Mouse (Mus musculus) large intestine, adult 2 months (tissue): ENCODE results near the gene Ovca2. TPM values are rescaled to one million over a fixed set of nuclear protein-coding genes. Genes with fewer than 3 reads are reported as not detected.
"Not testable (repeated sequence)": the region's sequence is repeated elsewhere in the genome, so short reads cannot be mapped to it uniquely, and the experiment has no call there.

Source experiments
- DNase-seq: peaks from one replicate; pipeline ENCODE4 v3.0.0-alpha.2; 2012; ENCODE audit warnings: low read depth, low spot score
- WGBS: fragments of 180-500 bp; shearing (Covaris S2); methylation state at CpG from one replicate; pipeline ENCODE4 v1.1.7; 2018; 5-methylcytosine and 5-hydroxymethylcytosine counted together
- polyA plus RNA-seq: library from polyadenylated mRNA; depleted of rRNA; stranded (reverse); fragments of >200 nt; gene quantifications from 2 replicates; pipeline ENCODE4 v1.2.3, GENCODE M21; 2012

The Ovca2 gene
- polyA plus RNA-seq, 1 experiment = 34.4 TPM

DNA sequence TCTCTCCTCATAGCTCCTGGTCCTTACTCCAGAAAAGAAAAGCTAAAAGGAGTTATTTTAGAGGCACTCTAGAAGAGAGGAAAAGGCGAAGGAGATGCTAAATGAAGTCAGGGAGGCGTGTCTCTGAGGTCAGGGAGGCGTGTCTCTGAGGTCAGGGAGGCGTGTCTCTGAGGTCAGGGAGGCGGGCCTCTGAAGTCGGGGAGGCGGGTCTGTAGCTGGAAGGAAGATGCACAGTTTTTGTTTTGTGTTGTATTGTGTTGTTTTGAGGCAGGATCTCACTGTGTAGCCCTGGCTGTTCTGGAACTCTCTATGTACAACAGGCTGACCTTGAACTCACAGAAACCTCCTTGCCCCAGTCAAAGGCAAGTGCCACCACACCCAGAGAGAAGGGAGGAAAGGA, 19.3 kb upstream of the Ovca2 start:
- DNase-seq = no peak
- 56% methylated on average over 7 of the region's 7 CpGs for WGBS

DNA sequence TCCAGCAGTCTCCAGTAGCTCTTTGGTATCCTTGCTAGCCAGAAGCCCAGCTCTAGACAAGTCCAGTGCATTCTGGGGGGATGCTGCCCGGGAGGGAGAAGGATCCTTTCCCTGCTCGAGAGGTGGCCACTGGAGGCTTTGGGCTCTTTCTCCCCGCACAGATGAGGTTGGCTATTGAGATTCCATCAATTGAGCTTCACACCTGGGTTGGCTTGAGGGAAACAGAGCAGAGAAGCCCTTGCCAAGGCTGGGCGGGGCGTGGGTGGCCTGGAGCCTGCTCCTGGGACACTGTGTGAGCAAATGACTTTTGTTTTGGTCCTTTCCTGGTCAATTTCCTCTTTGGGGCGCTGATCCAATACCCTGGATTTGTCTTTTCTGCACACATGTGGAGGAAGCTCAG, 17.5 kb upstream of the Ovca2 start:
- 49% methylated on average over 6 of the region's 6 CpGs for WGBS
- DNase-seq = no peak

DNA sequence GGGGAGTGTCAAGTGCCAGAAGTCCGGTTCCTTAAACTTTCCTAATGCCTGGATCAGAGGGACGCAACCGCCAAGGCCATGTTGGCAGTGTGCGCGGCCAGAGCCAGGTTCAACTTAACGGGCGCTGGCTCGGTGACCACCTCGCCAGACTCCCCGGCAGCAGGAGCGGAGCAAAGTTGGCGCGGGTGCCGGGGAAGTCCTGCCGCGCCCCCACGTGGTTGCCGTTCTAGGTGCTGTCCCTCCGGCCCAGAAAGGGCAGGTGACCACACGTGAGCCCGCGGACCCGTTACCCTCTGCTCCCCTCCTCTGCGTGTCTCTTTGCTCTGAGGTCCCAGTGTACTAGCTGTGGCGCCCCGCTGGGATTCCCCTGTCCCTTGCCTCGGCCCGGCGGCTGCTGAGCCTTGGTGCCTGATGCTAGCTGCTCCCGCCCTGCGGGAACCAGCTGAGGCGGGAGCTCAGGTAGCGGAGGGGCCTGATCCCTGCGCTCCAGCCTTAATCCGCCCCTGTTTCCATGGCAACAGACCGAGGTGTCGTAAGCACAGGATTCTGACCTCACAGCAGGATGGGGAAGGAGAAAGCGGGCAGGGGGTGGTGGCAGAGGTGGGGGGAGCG, 16.3 kb upstream of the Ovca2 start:
- DNase-seq = no peak
- WGBS = 2% methylated on average over 39 of the region's 39 CpGs

DNA sequence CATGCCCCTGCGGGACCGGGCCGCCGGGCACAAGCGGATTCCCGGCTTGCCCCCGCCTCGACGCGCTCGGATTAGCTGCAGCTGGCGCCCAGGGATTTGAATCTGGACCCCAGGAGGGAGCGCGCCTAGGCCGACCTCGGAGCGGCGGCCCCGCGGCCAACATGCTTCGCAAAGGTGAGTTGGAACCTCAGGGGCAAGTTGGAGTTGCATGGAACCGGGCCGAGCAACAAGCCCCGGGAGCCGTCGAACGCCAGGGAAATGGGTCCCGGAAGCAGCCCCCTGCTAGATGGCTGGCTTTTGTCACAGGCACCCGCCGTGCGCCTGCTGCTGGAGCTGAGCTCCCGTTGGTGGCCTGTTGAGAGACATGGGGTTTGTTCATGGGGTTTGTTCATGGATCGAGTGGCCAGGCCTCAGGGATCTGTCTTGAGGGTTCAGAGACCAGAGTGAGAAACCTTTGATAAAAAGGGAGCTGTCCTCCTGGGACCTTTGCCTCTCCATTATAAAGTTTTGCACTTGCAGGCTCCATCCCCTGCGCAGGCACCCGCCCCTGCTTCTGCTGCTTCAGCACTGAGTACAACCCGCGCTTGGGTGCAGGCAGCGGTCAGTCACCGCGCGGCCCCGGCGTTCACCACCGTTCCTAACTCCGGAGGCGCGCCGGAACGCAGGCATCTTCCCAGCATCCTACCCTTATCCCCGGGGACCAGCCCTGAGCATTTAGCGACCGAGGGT, 15.7 kb upstream of the Ovca2 start:
- under 1% methylated on average over 52 of the region's 52 CpGs for WGBS
- DNase-seq = no peak

DNA sequence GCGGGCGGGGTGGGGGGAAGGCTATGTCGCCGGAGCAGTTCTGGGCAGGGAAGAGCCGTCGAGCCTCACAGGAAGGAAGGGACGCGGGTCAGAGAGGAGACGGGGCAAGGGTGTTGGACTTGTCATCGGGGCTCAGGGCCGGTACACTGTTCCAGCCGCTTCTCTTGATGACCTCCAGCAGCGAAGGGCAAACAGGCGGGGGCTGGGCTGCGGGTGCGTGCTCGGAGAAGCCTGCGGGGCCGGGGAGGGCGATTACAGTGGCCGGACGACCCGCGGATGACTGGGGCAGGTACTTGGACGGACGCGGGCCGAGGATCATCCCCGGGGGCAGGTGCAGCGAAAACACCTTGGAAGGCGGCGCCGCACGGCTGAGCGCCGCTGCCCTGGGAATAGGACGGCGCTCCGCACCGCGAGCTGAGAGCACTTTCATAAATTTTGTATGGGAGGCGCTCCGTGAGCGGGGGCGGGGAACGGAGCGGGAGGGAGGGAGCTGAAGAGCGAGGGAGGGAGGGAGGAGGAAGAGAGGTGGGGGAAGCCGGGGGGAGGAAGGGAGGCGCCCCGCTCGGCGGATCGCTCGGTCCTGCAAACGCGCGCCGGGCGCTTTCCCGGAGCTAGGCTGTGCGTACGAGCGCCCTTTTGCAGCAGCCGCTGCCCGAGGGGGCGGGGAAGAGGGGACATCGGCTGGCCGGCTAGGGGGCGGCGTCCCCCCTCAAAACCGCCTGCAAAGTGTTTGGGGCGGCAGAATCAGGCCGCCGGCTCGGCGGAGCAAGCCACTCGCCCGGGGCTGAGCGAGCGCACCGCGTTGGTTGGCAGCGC, 14.8 kb upstream of the Ovca2 start, which contains the start of gene Rtn4rl1:
TSS of gene Rtn4rl1 (plus strand) at position 528 of the 816 bp plus-strand sequence.
- under 1% methylated on average over 83 of the region's 84 CpGs for WGBS
- no peak for DNase-seq

DNA sequence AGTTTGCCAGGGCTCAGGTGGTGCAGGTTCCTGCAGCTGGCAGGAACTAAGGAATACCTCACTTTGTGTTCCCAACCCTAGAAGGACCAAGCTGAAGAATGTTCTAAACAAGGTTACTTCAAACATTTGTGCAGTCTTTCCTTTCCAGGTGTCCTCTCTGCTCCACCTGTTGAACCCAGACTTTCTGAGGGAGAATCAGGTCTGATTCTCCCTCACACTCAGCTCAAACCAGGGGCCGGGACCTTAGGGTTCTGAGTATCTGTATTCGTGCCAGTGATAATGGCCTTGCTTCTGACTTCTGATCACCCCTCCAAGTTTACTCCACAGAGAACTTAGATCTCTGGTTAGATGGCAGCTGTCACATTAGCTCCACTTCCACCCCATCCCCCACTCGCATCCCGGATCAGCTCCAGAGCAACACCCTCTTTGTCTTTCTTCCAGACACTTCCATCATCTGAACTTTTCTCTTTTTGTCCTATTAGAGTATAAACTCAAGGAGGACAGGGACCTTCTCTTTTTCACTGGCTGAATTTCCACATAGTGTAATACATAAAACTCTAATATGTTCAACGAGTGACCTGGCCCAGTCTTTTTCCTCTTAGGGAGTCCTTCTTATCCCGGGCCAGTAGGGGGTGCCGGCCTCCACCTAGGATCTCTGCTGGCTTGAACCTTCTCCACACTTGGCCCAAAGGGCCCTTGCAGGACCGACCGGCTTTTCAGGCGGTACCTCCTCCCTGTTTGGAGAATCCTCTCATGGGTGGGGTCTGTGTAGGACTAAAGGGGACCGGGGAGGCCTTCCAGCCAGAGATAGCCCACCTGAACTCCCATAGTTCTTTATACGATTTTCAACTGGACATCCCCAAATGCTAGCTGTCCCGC, 13.9 kb upstream of the Ovca2 start:
- no peak for DNase-seq
- WGBS = 27% methylated on average over 13 of the region's 13 CpGs

DNA sequence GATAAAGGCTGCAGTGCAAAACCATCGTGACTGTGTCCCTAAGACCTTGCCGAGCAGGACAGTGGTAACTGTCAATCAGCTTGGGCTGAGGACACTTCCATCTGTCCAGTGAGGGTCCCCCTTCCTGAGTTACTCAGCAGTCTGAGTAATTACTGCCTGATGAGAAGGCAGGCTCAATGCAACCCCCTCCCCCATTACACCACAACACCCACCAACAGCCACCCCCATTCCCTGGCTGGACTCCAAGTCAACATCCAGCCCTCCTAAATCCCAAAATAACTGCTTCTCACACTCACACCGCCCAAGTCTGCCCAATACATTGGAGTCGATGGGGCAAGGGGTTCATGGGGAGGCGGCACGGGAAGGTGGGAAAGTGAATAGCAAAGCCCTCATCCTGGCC, 13.2 kb upstream of the Ovca2 start:
- WGBS = 82% methylated on average over 6 of the region's 6 CpGs
- DNase-seq = no peak

DNA sequence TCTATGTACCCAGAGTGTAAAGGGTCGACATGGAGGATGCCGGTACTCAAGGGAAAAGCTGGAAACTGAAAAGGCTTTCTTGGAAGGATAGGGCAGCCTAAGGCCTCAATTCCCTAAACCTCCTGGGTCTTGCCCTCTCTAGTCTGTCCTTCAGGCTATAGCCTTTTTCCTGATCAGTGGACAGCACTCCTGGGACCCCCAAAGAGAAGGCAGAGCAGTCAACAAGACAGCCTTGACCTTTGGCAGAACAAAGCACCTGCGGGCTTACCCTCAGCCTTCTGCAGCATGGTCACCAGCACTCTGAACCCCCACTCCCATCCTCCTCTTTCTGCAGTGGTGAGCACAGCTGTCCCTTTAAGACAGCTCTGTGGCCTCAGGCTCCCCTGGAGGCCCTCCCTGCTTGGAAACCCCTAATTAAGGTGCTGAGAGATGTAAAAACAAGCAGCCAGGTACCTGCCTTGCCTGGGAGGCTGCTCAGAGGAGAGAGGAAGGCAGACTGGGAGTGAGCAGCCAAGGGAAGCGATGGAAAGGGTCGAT, 12.3 kb upstream of the Ovca2 start, which contains the start of gene Dph1:
TSS of gene Dph1 (minus strand) at position 337 of the 537 bp plus-strand sequence.
- DNase-seq = no peak
- 63% methylated on average over 5 of the region's 5 CpGs for WGBS

DNA sequence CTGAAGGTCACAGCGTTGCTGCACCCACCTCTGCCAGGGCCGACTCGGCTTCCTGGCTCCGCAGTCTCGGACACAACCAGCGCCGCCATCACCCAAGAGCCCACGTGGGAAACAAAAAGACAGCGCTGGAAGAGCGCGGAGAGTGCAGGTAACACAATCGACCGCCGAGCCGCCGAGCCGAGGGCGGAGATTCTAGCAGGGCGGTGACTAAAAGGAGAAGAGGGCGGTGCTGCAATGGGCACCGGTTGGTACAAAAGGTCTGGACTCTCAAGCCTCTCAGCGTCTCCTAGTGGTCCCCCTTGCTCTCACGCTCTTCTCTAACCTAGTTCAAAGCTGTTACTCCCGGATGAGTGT, 11.7 kb upstream of the Ovca2 start:
- DNase-seq = no peak
- 1% methylated on average over 24 of the region's 24 CpGs for WGBS

DNA sequence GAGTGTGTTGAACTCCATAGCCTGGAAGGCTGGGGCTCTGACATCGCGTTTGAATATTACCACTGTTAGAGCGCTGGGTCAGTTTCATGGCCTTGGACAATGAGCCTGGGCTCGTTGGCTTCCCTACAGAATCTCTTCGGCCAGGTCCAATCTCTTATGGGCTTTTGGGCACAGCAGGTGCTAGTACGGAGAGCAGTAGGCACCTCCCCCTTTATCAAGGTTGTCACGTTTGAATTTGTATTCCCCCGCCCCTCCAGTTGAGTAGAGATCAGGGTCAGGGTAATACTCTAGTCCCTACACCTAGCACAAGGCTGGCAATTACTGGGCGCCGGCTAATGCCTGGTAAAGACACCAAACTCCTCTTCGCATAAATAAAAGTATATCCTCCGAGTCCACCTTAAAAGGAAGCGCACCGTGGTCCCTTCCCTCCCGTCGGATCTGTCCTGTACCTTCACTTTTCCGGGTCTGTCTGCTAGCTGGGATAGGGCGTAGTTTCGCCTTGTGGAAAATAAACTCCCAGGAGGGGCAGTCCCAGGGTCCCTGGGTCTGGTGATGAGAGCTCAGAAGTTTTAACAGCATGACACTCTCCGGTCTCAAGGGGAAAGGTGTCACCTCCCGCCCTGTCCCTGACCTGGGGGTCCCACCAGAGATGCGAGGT, 11.2 kb upstream of the Ovca2 start:
- no peak for DNase-seq
- under 1% methylated on average over 22 of the region's 22 CpGs for WGBS

DNA sequence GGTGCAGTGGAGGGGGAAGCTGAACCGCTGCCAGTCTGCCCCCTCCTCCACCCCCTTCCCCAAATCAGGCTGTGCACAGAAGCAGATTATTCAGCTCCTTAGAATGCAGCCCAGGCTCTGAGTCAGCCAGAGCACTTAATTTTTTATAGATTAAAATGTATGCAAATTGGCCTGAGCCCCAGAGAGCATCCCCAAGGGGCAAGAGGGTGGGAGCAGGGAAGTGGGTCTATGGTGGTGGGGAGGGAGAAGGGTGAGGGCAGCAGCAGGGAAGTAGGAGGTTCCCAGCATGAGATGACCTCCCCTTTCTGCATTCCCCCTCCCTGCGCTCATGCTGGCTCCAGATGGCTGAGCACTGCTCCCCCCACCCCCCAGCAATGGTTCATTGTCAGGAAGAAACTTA, 6.4 kb upstream of the Ovca2 start:
- 83% methylated on average over 2 of the region's 2 CpGs for WGBS
- DNase-seq = no peak

DNA sequence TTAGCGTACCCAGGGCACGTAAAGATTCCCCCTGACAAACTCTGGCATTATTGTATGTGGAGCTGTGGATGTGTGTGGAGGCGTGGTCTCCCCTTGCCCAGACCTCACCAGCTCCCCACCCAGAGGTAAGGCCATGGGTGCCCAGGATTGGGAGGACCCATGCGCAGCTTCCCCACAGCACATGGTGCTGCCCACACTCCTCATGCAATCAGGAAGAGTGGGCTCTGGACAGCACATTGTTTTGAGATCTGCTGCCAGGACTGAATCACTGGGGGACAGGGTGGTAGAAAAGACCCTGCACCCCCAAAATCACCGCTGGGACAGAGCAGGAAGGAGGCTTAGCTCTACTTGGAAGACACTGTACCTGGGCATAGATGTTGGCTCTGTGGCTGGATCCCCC, 5.9 kb upstream of the Ovca2 start:
- DNase-seq = no peak
- WGBS = 99% methylated on average over 5 of the region's 5 CpGs

DNA sequence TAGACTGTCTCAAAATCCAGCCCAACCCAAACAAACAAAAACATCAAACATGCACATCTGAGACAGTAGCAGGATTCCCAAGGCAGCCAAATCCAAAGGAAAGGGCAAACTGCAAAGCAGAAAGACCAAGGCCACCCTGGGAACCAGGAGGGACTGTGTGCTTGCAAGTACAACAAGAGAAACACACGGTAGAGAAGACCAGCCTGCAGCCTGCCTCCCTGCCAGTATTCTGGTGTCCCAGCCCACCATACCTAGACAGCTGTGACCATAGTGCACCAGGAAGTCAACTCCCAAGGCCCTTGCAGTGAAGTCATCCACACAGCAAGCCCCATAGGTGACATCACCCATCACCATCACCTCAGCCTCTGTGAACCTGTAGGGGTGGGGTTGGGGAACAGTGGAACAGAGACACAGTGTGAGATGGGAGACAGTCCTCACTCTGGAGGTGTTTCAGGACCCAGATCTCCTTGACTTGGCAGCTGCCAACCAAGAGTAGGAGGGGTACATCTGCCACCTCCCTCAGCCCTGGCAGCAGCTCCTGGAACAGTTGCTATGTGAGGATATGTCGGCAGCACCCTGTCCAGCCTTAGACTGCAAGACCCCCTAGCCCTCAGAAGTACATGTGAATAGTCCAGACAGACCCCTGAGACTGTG, 5.4 kb upstream of the Ovca2 start:
- DNase-seq = no peak
- WGBS = 83% methylated on average over 2 of the region's 2 CpGs

DNA sequence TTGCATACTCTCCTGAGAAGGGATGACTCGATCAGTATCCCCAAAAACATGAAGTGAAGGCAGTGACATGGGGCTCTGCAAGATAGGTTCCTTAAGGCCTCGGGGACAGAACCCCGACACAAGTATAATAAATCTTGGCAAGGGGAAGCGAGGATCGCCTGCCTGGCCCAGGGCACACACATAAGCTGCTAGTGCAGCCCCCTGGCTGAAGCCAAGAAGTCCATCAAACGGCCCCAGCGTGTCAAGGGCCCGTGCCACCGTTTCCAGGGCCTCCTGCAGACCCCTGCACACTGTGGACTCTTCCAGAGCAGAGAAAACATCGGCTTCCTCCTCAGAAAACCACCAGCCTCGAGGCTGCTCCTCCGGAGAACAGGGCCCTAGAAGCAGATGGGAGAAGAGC, 624 bp downstream of the Ovca2 start:
- no peak for DNase-seq
- 42% methylated on average over 12 of the region's 12 CpGs for WGBS

DNA sequence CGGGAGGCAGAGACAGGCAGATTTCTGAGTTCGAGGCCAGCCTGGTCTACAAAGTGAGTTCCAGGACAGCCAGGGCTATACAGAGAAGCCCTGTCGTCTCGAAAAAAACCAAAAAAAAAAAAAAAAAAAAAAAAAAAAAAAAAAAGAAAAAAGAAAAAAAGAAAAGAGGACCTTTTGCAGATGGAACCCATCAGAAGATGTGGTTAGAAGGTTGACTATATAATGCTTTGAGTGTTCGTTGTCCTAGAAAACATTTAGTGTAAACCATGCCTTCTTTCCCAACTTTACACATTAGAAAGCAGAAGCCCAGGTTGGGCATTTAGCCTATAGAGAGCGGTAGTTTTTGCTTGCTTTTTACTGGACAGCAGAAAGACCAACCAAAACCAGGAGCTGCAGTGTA, 4.1 kb downstream of the Ovca2 start:
- not testable (repeated sequence) for DNase-seq
- 67% methylated on average over 6 of the region's 6 CpGs for WGBS

DNA sequence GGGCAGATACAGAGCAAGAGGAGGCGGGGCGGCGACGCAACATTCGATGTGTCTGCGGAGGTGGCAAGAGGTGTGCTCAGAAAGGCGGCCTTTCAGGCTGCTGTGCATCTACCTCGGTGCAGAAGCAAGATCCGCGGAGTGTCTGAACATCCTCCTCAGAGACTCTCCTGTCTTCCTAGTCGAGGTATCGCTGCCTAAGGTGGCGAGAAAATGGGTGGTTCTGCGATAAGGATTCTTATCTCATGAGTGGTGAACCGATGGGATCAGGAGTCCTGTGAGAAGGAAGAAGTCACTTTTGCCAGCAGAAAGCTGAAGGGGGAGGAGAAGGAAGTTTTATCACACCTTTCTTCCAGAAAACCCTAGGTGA, 4.9 kb downstream of the Ovca2 start:
- DNase-seq = no peak
- 2% methylated on average over 15 of the region's 15 CpGs for WGBS

DNA sequence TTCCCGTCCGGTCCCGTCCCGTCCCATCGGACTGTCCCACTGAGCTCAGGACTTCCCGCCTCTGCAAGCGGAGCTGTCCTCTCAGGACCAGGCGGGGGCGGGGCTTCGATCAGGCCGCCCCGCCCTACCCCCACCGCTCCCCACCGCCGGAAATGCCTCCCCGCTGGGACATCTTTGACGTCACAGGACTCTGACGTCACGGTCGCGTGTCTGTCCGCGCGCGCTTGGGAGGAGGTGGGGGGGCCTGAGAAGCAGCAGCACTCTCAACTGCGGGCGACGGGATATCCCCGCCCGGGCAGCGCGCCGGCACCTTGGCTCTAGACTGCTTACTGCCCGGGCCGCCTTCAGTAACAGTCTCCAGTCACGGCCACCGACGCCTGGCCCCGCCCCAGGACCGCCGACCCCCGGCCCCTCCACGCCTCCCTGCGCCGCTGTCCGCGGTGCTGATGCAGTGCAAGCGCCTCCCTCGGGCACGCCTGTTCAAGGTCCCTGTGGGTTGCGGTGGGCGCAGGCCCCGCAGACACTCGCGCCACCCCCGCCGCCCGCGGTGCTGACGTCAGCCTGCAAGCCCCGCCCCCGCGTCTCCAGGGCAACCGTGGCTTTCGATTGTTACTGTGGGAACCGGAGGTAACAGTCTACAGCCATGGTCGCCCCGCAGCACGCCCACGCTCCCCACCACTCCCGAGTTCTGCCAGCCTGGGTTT, 5.4 kb downstream of the Ovca2 start:
- DNase-seq = no peak
- under 1% methylated on average over 71 of the region's 71 CpGs for WGBS
